Mouse (Mus musculus) cerebellum, postnatal 14 days (tissue): ENCODE measurements around the gene S100a2.
A peak's percentile ranks its signal among the peaks of the same experiment; 100 is the strongest.

Experiments used
- DNase-seq, 2 experiments: peaks; one replicate each; pipeline ENCODE4 v3.0.0; 2021; ENCODE audit warnings: mixed read lengths in 2 of 2

The S100a2 gene

DNA sequence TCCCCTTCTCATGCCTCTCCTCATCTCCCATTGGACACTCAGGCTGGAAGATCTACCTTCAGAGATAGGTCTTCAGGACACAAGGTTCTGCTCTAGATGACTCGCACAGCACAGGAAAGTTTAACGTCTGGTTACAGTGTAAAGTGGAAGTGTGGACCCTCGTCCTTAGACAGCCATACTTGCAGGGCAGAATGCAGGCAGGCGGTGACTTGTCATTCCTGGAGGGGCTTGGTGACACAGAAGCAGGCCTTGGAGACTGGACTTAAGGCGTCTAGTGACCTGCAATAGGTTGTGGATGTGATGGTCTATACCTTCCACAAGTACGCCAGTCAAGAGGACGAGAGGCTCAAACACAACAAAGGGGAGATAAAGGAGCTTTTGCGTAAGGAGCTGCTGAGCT lies at the start of gene S100a2:
S100a2 (plus strand) TSS at position 301 of the 400 bp plus-strand sequence.
- no peak for DNase-seq

DNA sequence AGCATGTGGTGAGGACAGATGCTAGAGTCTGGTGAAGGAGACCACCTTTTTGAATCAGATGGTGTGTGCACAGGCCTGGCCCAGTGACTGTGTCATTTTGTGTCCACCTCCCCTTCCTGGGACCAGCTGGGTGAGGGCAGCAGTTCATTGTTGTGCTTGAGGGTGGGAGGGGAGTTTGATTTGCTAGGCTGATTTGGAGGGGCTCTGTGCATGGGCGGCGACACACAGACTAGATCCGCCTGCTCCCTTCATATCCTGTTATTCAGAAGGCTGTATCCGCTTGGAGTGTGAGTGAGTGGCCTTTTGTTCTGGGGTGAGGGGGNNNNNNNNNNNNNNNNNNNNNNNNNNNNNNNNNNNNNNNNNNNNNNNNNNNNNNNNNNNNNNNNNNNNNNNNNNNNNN lies 49.1 kb upstream of the S100a2 start:
- no peak for DNase-seq

DNA sequence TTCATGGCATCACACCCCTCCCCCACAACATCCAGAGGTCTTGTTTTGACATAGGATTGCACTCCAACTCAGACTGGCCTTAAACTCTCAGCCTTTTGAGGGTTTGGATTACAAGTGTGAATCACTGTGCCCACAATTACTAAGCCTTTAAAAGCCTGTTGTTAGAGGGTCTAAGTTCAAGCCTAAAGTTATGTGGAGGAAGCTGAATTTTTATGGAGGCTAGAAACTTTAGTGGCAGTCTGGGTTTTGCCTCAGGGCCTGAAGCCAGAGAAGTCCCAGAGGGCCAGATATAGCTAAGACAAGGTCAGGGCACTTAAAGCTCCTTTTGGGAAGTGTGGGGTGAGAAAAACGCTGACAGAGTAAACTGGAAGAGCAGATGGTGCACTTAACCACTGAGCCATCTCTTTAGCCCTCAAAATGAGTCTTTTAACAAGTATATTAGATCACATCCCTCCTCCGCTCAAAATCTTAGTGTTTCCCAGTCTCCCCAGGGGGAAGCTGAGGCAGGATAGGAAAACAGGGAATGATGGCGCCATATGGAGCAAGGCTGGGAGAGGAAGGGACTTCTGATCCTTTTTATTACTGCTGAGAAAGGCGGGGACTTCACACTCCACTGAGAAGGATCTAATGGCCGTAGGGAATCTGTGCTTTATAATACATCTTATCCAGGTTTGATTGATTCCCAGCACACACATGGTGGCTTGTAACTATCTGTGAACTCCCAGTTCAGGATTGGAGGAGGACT lies 40.2 kb upstream of the S100a2 start:
- no peak for DNase-seq

DNA sequence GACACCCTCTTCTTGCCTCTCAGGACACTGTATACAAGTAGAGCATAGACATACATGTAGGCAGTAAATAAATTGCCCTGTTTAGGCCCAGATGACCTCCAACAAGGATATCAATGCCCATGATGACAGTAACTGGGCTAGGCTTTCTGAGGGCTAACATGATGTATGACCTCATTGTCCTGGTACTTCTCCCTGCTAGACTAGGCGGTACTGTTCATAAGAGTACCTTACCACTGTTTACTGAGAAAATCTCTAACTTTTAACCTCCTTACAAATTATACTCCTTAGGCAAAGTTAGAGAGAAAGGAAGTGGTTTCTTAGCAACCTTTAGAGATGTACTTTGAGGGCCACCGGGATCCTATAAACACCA lies 39.6 kb upstream of the S100a2 start:
- DNase-seq, result no peak

DNA sequence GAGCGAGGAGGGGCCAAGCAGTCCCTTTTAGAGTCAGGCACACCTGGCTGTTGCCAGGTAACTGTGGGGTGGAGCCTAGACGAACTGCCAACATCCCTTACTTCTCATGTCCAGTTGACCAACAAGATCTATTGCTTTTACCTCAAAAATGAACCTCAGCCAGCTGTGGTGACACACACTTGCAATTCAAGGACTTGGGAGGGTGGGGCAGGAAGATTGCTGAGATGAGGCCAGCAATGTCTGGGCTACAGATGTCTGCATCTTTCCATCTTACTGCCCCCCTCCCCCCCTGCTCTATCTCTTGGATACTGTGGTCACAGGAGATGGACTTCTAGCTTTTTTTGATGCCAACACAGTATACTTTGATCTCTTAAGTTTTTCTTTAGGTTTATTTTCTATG lies 37.8 kb upstream of the S100a2 start:
- DNase-seq, result no peak

DNA sequence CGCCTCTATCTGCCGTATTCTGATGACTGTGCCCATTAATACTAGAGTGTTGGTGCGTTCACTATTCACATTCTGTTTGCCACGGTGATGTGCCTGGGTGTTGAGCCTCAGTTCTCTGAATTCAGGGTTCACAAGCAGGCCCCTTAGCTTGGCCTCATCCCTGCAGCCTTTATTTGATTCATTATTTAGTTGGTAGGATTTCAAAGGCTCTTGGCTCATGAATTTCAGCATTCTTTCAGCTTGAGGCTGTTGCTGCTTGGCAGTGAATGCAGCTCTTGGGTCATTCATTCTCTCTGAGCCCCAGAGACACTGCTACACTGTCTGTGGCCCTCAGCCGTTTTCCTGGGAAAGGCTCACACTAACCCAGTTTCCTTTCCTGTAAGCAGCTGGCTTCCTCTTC lies 34.1 kb upstream of the S100a2 start:
- DNase-seq, result peak in 1 of 2 experiments; percentile 13

DNA sequence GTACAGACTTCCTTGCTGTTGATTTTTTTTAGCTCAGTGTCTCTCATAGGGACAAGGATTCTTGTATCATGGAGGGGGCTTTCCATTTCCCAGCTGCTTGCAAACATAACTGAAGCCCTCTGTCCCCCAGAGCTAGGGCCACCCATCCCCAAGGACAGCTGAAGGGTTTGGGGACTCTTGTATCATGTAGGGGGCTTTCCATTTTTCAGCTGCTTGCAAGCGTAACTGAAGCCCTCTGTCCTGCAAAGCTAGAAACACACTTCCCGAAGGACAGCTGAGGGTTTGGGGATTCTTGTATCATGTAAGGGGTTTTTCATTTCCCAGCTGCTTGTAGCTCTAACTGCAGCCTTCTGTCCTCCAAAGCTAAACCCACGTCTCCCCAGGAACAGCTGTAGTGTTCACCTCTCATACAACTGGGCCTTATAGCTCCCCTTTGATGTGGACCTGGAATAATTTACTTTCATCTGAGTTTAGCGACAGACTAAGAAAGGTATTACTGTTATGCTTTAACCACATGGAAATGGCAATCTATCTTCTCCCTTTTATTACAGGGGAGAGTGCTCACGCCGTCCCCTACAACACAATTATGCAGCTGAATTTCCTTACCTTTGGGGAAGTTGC lies 29.9 kb upstream of the S100a2 start, which contains the start of gene S100a3:
S100a3 (plus strand) TSS at position 571 of the 621 bp plus-strand sequence.
- DNase-seq, result no peak

DNA sequence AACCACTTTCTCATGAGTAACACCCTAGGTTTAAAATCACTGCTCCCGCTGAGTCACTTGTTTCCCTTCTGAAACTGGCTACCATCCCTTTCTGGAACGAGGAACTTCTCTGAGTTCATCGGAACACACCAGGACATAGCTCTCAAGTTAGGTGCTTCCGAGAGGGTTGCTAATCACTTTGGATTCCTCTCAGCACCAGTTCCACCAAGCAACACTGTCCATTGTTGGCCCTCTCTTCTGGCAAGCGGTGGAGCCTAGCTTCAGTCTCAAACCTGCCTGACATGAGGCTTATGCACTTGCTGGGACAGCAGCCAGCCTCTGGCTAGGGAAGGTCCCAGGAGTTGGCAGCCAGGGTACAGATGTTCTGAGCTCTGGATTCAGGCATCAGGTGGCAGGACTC lies 15.4 kb upstream of the S100a2 start:
- DNase-seq, result no peak

DNA sequence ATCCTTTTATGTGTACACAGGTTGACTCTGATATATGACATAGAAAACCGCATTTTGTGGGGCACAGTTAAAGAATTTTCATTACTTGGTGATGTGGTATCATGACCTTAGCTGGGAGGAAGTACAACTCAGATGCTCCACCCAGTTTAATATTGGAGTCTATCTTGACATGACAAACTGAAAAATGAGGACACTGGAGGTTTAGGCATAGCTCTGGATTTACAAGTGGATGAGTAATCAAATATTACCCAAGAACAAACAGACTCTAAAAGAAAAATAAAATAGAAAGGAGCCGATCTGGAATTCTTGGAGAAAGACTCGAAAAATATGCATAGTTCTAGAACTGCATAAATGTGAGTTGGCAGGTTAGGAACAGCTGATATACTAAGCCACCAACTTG lies 14.7 kb upstream of the S100a2 start:
- DNase-seq, result no peak

DNA sequence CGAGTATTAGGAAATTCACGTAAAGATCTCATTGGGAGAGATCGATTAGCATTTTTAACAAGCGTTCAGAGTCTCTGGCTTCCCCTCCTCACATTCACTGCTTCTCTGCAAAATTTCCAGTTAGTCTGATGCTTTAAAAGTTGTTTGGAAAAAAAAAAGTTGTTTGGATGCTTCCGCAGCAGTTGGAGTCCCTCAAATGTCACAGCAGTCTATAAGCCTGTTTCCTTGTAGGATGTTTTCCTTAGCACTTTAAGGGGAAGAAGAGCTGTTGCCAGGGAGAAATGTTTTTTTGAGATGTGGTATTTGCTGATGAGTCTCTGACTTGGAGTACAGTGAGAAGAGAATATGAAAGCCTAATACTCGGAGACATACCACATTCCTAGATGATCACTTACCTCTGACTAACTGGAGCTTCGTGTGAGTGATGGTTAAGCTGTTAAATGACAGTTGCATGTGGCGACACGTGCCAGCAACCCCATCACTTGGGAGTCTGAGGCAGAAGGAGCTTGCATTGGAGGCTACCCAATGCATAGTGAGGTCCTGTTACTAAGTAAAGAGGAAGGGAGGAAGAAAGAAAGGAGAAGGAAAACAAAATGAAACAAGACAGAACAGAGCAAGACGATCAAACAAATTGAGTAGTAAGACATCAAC lies 13.6 kb upstream of the S100a2 start:
- DNase-seq, result no peak

DNA sequence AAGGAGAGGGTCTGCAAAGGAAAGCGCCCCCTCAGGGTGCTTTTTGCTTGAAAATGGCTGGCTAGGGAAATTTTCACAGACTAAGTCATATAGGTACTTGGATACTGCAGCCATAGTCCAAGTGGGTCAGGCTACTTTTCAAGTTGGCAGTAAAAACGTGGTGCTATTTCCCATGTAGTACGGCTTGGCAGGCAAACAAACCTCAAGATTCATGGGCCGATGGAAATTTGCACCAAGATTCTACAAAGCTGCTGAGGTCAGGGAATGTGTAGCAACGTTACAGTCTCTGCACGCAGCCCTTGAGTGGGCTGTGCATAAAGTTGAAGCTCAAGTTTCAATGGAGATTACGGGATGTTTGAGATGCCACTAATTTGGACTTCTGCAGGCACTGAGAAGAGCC lies 10.6 kb upstream of the S100a2 start:
- no peak for DNase-seq

DNA sequence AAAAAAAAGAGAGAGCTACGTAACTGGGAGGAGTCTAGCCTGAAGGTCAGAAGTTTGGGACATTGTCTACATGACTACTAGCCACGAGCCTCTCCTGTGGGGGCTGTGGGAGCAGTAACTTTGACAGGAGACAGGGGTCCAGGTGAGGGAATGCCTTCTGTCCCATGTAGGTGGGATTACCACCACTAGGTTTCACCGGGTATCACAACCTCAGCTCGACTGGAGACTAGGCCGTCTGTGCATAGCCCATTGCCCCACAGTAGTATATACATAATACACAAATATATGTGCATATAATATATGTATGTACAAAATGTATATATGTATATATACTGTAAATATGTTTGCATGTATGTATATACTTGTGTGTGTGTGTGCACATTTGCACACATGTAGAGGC lies 8.9 kb upstream of the S100a2 start:
- no peak for DNase-seq

DNA sequence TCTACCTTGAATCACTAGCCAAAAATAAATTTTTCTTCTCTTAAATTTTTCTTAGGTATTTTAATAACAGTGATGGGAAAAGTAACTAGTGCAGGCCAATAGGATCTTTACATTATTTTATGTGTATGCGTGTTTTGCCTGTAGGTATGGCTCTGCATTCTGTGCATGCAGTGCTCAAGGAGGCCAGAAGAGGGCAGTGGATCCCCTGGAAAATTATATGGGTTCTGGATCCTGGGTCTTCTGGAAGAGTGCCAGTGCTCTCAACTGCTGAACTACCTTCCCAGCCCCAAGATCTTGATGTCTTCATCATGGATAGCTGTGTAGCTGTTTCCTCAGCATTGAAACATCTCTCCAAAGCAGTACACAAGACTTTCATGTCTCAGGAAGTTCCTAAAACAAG lies 7.9 kb upstream of the S100a2 start:
- no peak for DNase-seq

DNA sequence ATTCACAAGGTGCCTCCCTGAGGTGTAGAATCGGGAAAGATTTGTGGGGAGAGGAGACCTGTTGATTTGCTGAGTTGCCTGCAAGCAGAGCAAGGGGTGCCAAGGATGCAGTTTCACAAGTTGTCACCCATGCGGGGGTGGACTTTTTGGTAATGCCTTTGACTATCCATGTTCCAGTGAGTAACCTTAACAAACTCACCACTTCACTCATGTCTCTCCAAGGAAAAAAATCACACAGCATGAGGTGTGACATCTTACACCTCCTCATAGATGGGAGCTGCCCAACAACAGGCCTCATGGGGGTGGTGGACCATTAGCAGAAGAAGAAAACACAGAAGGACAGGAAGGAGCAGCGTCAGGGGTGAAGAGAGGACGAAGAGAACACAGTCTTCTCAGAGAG lies 7.5 kb upstream of the S100a2 start:
- DNase-seq, result no peak

DNA sequence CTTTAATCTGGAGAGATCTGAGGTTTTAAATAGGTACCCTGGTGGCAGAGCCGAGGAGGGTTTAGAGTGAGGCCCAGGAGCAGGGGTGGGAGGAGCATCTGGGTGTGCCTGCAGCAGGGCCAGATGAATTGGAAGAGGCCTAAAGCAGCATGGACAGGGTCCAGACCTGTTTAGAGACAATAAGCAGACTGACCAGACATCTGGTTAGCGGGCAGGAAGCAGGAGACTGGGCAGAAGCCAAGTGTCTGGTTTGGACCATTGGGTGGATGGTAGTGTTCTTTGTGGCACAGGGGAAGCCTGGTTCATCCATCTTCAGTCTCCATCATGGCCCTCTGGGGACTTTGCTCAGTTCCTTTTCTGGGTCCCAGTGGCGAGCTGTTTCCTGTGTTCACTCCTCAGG lies 6.2 kb upstream of the S100a2 start:
- peak; percentile 24 to 45 for DNase-seq

DNA sequence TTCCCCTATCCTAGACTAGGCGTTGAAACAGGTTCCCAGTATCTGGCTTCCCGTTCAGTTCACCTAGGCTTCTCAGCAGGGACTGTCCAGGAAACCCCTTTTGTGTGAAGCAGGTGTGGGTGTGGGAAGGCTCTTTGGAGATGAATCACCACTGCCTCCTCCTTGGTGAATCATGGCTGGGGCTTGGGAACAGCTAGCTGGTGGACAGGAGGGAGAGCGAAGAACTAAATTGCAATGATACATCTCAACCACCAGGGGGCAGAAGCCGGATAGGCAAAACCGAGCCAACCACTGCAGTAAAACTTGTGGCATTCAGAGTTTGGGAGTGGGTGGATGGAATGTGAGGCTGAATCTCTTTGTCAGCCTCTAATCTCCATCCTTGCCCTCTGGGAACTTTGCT lies 4.5 kb upstream of the S100a2 start:
- DNase-seq, result peak; percentile 51 to 54

DNA sequence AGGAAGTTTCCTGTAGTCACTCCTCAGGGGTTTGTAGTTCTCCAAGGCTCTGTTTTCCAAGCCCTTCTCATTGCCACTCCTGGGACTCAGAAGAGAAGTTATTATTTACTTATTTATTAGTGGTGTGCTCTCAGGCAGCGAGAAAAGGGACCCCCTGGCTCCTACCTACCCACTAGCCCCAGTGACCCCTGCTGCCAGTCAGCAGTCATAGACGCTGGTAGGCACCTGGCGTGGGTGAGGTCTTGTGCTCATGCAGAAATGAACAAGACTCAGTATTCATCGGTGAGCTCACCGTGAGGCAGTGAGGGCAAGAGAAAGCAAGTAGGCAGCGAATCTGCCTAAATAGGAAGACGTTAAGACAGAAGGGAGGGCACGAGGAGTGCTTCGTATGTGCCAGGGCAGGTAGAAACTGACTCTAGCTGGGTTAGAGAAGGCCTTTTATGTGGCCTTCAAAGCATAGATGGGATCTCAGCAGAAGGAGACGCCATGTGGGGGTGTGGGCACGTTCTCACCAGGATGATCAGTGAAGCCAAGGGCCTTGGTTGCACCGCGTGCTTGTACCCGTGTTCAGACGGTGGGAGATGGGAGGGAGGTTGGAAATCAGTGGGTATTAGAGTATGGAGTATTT lies 3.9 kb upstream of the S100a2 start:
- DNase-seq, result no peak

DNA sequence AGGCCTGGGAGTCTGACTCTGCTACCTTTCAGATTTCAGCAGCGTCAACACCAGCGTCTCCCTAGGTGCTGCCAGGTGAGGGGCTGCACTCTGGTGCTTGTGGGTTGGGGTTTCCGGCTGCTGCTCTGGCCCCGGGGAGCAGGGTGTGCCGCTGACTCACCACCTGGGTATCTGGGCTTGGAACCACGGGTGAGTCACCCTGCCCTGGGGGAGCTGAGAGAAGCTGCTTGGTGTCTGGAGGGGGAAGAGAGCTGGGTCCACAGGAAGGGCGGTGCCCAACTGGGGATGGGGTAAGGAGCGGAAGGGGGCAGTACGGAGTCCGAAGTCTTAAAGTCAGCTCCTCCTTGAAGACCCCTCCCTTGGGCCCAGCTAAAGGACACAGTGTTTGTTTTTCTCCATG lies 3.1 kb upstream of the S100a2 start:
- DNase-seq, result no peak

DNA sequence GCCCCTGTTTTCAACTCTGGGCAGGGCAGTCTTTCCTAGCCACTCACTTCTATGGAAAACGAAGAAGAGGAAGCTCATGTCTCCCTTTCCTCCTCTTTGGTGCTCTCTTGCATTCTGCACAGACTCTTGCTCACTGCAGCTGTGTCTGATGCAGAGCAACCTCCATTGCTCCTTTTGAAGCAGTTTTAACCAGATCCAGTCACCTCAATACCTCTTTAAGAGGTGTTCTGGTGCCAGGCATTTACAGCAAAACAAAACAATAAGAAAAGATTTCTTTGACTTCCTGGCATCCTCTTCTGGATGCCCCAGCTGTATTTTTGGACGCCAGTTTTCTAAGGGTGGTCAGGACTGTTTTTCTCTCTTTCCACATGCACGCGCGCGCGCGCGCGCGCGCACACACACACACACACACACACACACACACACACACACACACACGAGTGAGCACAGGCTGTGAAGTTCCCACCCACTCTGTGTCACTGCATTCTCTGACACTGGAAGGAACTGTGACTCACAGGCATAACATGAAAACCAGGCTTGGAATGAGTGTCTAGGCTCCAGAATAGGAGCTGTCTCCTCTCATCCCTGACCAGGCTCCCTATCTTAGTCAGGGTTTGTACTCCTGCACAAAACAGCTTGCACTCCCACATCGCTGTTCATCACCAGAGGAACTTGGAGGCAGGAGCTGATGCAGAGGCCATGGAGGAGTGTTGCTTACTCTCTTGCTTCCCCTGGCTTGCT lies 2.5 kb upstream of the S100a2 start:
- DNase-seq, result no peak

DNA sequence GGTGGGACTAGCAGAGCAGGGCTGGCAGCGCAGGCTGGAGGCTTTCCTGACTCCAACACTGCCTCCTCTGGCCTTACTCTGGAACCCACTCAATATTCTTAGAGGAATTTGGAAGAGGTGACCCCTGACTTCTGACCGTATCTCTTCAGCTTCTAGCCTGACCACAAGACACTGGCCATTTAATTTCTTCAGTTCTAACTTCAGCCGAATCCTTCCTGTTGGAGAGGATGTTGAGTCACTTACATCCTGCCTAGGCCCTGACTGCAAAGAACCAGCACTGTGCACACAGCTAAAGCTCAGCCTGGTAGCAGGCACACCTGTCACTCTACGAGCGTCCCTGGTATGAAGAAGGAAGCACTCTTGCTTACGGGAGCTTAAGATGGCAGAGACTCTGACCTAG lies 657 bp upstream of the S100a2 start:
- DNase-seq, result no peak

DNA sequence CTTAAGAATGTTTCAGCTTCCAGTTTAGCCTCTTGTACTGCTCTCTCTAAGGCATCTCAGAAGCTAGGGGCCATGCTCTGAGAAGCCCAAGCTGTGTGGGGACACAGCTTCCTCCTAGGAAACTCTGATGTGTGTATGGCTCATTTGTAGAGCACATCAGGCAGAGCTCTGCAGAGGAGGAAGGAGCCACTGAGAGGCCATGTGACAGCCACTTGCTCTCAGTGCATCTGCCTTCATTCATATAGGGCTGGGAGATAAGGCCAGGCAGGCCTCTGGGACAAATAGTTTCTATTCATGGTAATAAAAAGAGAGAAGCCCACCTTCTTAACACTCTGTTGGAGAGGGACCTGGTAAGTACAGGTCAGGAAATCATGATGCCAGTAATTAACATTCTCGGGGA lies 4.4 kb downstream of the S100a2 start:
- no peak for DNase-seq

DNA sequence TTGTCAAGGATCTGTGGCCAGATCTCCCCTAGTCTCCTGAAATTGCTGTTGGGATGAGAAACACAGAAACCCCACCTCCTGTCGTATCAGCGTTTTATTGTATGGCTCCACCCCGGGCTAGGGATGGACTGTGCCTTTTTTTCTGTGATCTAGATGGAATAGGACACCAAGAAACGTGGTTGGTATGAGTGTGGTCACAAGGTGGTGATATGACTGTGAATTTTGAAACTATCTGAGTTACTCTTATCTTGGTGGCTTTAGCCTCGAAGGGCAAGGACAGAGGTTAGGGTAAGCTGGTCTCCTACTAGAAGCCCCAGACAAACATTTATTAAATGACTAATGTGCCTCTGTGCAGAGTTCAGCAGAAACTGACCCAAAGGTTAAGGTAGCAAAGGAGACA lies 5.5 kb downstream of the S100a2 start:
- no peak for DNase-seq

DNA sequence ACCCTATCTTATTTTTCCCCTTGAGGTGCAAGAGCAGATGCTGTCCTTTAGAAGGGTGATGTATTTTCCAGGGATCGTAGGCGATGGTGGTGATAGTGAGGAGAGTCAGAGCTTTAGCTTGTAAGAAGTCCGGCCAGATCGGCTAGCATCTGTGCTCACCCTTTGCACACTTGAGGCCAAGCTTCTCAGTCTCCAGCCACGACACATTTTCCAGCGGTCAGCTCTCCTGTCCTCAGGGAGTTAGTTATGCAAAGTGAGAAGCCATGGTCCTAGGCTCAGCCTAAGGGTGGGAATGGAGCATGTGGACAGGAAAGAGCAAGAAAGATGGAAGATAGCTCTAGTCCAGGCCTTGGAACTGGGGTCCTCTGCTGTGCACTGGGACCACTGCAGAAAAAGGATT lies 6.8 kb downstream of the S100a2 start:
- no peak for DNase-seq
